Mouse (Mus musculus) spleen, embryonic (tissue): ENCODE measurements around the gene Recql.
"Not testable (repeated sequence)": the region's sequence is repeated elsewhere in the genome, so short reads cannot be mapped to it uniquely, and the experiment has no call there.

Source experiments
- CTCF ChIA-PET: fragments of 350-600 bp; sonication (Branson Sonifier 250); formaldehyde crosslinking; loops from one replicate; lab custom pipeline; 2022; lab: Charles Lee

The Recql gene

GRCm38 (mm10) chr6:142365742-142366472, 21.0 kb downstream of the Recql start:
- CTCF ChIA-PET: no interaction called here

GRCm38 (mm10) chr6:142363019-142363576, 23.8 kb downstream of the Recql start:
- CTCF ChIA-PET: no interaction called here

- CTCF ChIA-PET: no interaction called here
These were observed 24.9 kb downstream of the Recql start for GRCm38 (mm10) chr6:142362036-142362435.

- CTCF ChIA-PET: no interaction called here
These were observed 29.8 kb downstream of the Recql start for GRCm38 (mm10) chr6:142357106-142357505.

GRCm38 (mm10) chr6:142352099-142352498, 34.8 kb downstream of the Recql start:
- CTCF ChIA-PET: not testable (repeated sequence)

- CTCF ChIA-PET: interaction anchor here (0.6 kb wide), 1 partner anchor 1594 kb away, joined by 3 read pairs; no protein-coding TSS in a partner anchor
These were observed 39.2 kb downstream of the Recql start for GRCm38 (mm10) chr6:142347431-142348385.

GRCm38 (mm10) chr6:142346181-142347110, 40.4 kb downstream of the Recql start:
- CTCF ChIA-PET: no interaction called here

- CTCF ChIA-PET: interaction anchor here (0.5 kb wide), 1 partner anchor 1699 kb away, joined by 7 read pairs; no protein-coding TSS in a partner anchor
These were observed 41.3 kb downstream of the Recql start, which contains the start of gene Pyroxd1 for GRCm38 (mm10) chr6:142345440-142346038. Pyroxd1 (plus strand) TSS chr6:142345654.

- CTCF ChIA-PET: no interaction called here
These were observed 43.3 kb downstream of the Recql start for GRCm38 (mm10) chr6:142343561-142343960.

GRCm38 (mm10) chr6:142339576-142339975, 47.3 kb downstream of the Recql start:
- CTCF ChIA-PET: no interaction called here

GRCm38 (mm10) chr6:142338961-142339360, 47.9 kb downstream of the Recql start:
- CTCF ChIA-PET: no interaction called here

- CTCF ChIA-PET: no interaction called here
These were observed 57.7 kb downstream of the Recql start for GRCm38 (mm10) chr6:142329201-142329600.

- CTCF ChIA-PET: no interaction called here
These were observed 60.3 kb downstream of the Recql start for GRCm38 (mm10) chr6:142326598-142326997.

GRCm38 (mm10) chr6:142322881-142323280, 64.0 kb downstream of the Recql start, which contains the start of gene Slco1a5:
Slco1a5 (minus strand) TSS chr6:142322981.
- CTCF ChIA-PET: no interaction called here

- CTCF ChIA-PET: no interaction called here
These were observed 69.8 kb downstream of the Recql start for GRCm38 (mm10) chr6:142317106-142317505.

- CTCF ChIA-PET: no interaction called here
These were observed 72.6 kb downstream of the Recql start for GRCm38 (mm10) chr6:142314285-142314684.

GRCm38 (mm10) chr6:142305076-142305475, 81.8 kb downstream of the Recql start:
- CTCF ChIA-PET: no interaction called here
